Mouse (Mus musculus) MEL-GATA-1-ER (cell line): ENCODE results near the gene Krtap5-3.
"Not testable (repeated sequence)": the region's sequence is repeated elsewhere in the genome, so short reads cannot be mapped to it uniquely, and the experiment has no call there.

Source experiments
- DNase-seq: peaks from one replicate; pipeline ENCODE4 v3.0.0-alpha.2; 2012; ENCODE audit warnings: low read depth; ENCODE audit errors: extremely low read depth

Gene Krtap5-3

GRCm38 (mm10) chr7:142201064-142201463, at the start of gene Krtap5-3:
Krtap5-3 (plus strand) TSS chr7:142201364.
- no peak for DNase-seq

GRCm38 (mm10) chr7:142152191-142152590, 49.0 kb upstream of the Krtap5-3 start:
- DNase-seq, result no peak

- DNase-seq, result no peak
These were observed 45.9 kb upstream of the Krtap5-3 start for GRCm38 (mm10) chr7:142155308-142155707.

- DNase-seq, result not testable (repeated sequence)
These were observed 44.2 kb upstream of the Krtap5-3 start, which contains the start of gene Gm29735 for GRCm38 (mm10) chr7:142157013-142157412. Gm29735 (minus strand) TSS chr7:142157113.

GRCm38 (mm10) chr7:142159366-142159765, 41.8 kb upstream of the Krtap5-3 start:
- no peak for DNase-seq

GRCm38 (mm10) chr7:142165639-142166038, 35.5 kb upstream of the Krtap5-3 start, which contains the start of gene Gm4553:
Gm4553 (minus strand) TSS chr7:142165739.
- not testable (repeated sequence) for DNase-seq

- DNase-seq, result peak; percentile 21
These were observed 31.3 kb upstream of the Krtap5-3 start for GRCm38 (mm10) chr7:142169836-142170235.

GRCm38 (mm10) chr7:142175905-142176304, 25.3 kb upstream of the Krtap5-3 start, which contains the start of gene Krtap5-2:
Krtap5-2 (minus strand) TSS chr7:142176005.
- DNase-seq, result not testable (repeated sequence)

GRCm38 (mm10) chr7:142178685-142179084, 22.5 kb upstream of the Krtap5-3 start:
- DNase-seq, result no peak

GRCm38 (mm10) chr7:142181021-142181420, 20.1 kb upstream of the Krtap5-3 start:
- DNase-seq, result no peak

- DNase-seq, result no peak
These were observed 13.0 kb upstream of the Krtap5-3 start for GRCm38 (mm10) chr7:142188156-142188555.

- no peak for DNase-seq
These were observed 10.9 kb upstream of the Krtap5-3 start, which contains the start of gene Gm10153 for GRCm38 (mm10) chr7:142190289-142190688. Gm10153 (minus strand) TSS chr7:142190389.

GRCm38 (mm10) chr7:142198748-142199147, 2.4 kb upstream of the Krtap5-3 start:
- DNase-seq, result no peak

- no peak for DNase-seq
These were observed 4.3 kb downstream of the Krtap5-3 start for GRCm38 (mm10) chr7:142205488-142205887.

- not testable (repeated sequence) for DNase-seq
These were observed 5.7 kb downstream of the Krtap5-3 start for GRCm38 (mm10) chr7:142206891-142207290.

GRCm38 (mm10) chr7:142211559-142211958, 10.4 kb downstream of the Krtap5-3 start, which contains the start of gene Gm7579:
Gm7579 (plus strand) TSS chr7:142211859.
- DNase-seq, result no peak

- DNase-seq, result not testable (repeated sequence)
These were observed 11.0 kb downstream of the Krtap5-3 start for GRCm38 (mm10) chr7:142212136-142212535.

GRCm38 (mm10) chr7:142224518-142224917, 23.4 kb downstream of the Krtap5-3 start:
- no peak for DNase-seq

GRCm38 (mm10) chr7:142229871-142230270, 28.7 kb downstream of the Krtap5-3 start, which contains the start of gene Krtap5-5:
Krtap5-5 (minus strand) TSS chr7:142229971.
- DNase-seq, result not testable (repeated sequence)

- no peak for DNase-seq
These were observed 30.4 kb downstream of the Krtap5-3 start for GRCm38 (mm10) chr7:142231540-142231939.

- no peak for DNase-seq
These were observed 39.8 kb downstream of the Krtap5-3 start, which contains the start of gene Gm40460 for GRCm38 (mm10) chr7:142240978-142241377. Gm40460 (minus strand) TSS chr7:142241078.

GRCm38 (mm10) chr7:142249824-142250223, 48.7 kb downstream of the Krtap5-3 start:
- peak; percentile 5 for DNase-seq
